Mouse (Mus musculus): Measurements from ENCODE around the gene Dock1.

DNA sequence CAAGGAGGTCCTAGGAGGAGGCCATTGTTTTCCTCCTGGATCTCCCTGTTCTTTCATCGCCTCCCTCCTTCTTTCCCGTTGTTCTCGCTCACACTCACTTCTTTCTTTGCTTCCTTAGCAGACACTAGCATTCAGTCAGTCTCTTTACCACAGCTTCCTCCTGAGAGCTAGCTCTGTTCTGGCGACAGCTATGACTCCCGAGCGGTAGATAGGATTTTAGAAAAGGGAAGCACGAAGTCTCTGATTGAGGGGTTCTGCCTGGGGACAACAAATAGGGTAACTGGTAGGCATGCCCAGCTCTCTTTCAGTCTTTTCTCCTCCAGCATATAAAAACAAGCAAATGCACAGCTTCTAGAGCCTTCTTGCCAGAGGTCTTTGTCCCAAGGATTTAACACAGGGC, 350.3 kb downstream of the Dock1 start:
- TF ChIP-seq POLR2A (IDR thresholded peaks at IDR 0.05; ENCODE audit: extremely low read depth, insufficient read depth, low read length) (no peak), CTCF (IDR thresholded peaks at IDR 0.05; ENCODE audit: extremely low read depth, insufficient read depth, low read length) (no peak)
